ENCODE assay signal across 20 mouse cellular contexts in the genomic region with DNA sequence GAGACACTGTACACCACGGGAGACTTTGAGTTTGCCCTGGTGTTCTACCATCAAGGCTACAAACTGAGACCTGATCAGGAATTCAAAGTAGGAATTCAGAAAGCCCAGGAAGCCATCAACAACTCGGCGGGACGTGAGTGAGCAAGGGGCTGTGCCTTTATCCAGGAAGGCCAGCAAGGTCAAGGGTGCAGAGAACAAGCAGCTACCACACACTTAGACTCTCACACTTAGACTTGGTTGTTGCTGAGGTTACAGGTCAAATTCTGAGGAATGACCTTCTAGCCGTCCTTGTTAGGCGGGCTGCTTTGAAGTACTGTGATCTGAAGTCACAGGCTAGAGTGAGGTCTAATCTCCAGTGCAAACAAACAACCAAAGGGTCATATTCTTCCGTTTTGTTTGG. TPM values are rescaled to one million over a fixed set of nuclear protein-coding genes. Genes with fewer than 3 reads are reported as not detected.
DNase-seq lines count a peak whose midpoint lies in the region; TF ChIP-seq lines count a peak whose summit lies in the region.
"Had no signal": no experiment of that assay in that cellular context is flagged by ENCODE, and none has a peak within 500 bp of the region (broad histone marks: within the 10 kb centered on the region; RNA-seq: fewer than 3 reads in every experiment).

No protein-coding gene starts in this region.

- peak; percentile 58 to 85 for DNase-seq in adrenal gland, adult (ENCODE audit: inconsistent age in 2 of 2, low spot score in 1 of 2)
- DNase-seq in adrenal gland, postnatal 36 days = no peak
- peak; percentile 14 for DNase-seq in embryo, embryonic 10.5 days (ENCODE audit: low spot score)
- no peak for DNase-seq in embryo, embryonic 9.5 days (ENCODE audit: extremely low spot score)
- DNase-seq in R1 (ENCODE audit: low read depth, low spot score) = peak; percentile 99
- no peak for DNase-seq in gastrocnemius, adult 2 months
- no peak for DNase-seq in urinary bladder, postnatal 14 days (ENCODE audit: low spot score)
- DNase-seq: B cell, adult 2 months; cerebellum, adult 11 months; cerebellum, adult 8-10 months; cerebellum, postnatal 25 days; gastrocnemius, postnatal 10 days; heart, adult 18-20 months; heart, postnatal 10 days; heart, postnatal 4 days; kidney, adult 9 months had no signal

- H3K27ac ChIP-seq in gastrocnemius, adult 2 months = no peak overlapping the region
- H3K27ac ChIP-seq: embryonic facial prominence, embryonic 12.5 days; forebrain, embryonic 15.5 days; heart, embryonic 10.5 days; hindbrain, embryonic 12.5 days had no signal

- no peak for TF ChIP-seq CTCF in gastrocnemius, adult 2 months (IDR thresholded peaks at IDR 0.05)

- H3K4me3 ChIP-seq in gastrocnemius, adult 2 months = no peak overlapping the region
- H3K4me3 ChIP-seq: embryonic facial prominence, embryonic 12.5 days; forebrain, embryonic 15.5 days; heart, embryonic 10.5 days; hindbrain, embryonic 12.5 days had no signal

- intact Hi-C loops in gastrocnemius, adult 2 months (cut with DNase I) = loop anchor here (5.0 kb wide), 2 partner anchors 72 to 197 kb away; no protein-coding TSS in a partner anchor

RNA-seq across cellular contexts. Expression of gene Ttc25, which starts 14.1 kb away (rescaled TPM):
- 1 to 10 TPM; 5.6 to 7.7 TPM for total RNA-seq in adrenal gland, postnatal 36 days (2021)
- total RNA-seq in gastrocnemius, adult 2 months (2021) = under 1 TPM; 0.10 to 0.31 TPM

RNA-seq across cellular contexts. Expression of gene Cnp, which starts 15.2 kb away (rescaled TPM):
- 10 to 100 TPM; 46.5 to 60.7 TPM for total RNA-seq in adrenal gland, postnatal 36 days (2021)
- 1 to 10 TPM; 3.2 to 4.4 TPM for total RNA-seq in gastrocnemius, adult 2 months (2021)

RNA-seq across cellular contexts. Expression of gene Acly, which starts 31.7 kb away (rescaled TPM):
- 1,000 to 10,000 TPM; 1,688 to 2,194 TPM for total RNA-seq in adrenal gland, postnatal 36 days (2021)
- 10 to 100 TPM; 10.3 to 19.0 TPM for total RNA-seq in gastrocnemius, adult 2 months (2021)

RNA-seq across cellular contexts. Expression of gene Nkiras2, which starts 59.6 kb away (rescaled TPM):
- total RNA-seq in adrenal gland, postnatal 36 days (2021) = 10 to 100 TPM; 32.9 to 43.6 TPM
- total RNA-seq in gastrocnemius, adult 2 months (2021) = 10 to 100 TPM; 15.3 to 21.9 TPM

Comparison
In these comparisons a context has a peak if more than half of its experiments do, and no peak if none do; other contexts are left out.
1. DNase-seq: peak in adrenal gland, adult (2 of 2), embryo, embryonic 10.5 days (single experiment) and R1 (single experiment); none in adrenal gland, postnatal 36 days (0 of 2), embryo, embryonic 9.5 days (single experiment), gastrocnemius, adult 2 months (single experiment) and urinary bladder, postnatal 14 days (single experiment).
2. RNA of gene Ttc25, which starts 14.1 kb away (total RNA-seq): 5.6 to 7.7 TPM in adrenal gland, postnatal 36 days; 0.10 to 0.31 TPM in gastrocnemius, adult 2 months; every median in the first group is over 4 times any median in the second.
3. RNA of gene Cnp, which starts 15.2 kb away (total RNA-seq): 46.5 to 60.7 TPM in adrenal gland, postnatal 36 days; 3.2 to 4.4 TPM in gastrocnemius, adult 2 months; every median in the first group is over 4 times any median in the second.
4. RNA of gene Acly, which starts 31.7 kb away (total RNA-seq): 1,688 to 2,194 TPM in adrenal gland, postnatal 36 days; 10.3 to 19.0 TPM in gastrocnemius, adult 2 months; every median in the first group is over 10 times any median in the second.